Mouse (Mus musculus): Measurements from ENCODE around the gene Hnrnpab. TPM values are rescaled to one million over a fixed set of nuclear protein-coding genes. Genes with fewer than 3 reads are reported as not detected.

The Hnrnpab gene
- polyA plus RNA-seq, 1 experiment from 2014 or later: 530 TPM

- Histone ChIP-seq H3K27ac (replicated peaks; ENCODE audit: low read depth, low read length) (no peak overlapping the region), H3K4me3 (replicated peaks; ENCODE audit: low read depth, low read length) (no peak overlapping the region), H3K9me3 (ENCODE audit: control insufficient read depth, low read length) (no peaks in the 10 kb centered on the region), H3K27me3 (ENCODE audit: control insufficient read depth, insufficient read depth, low read length) (no peaks in the 10 kb centered on the region), H3K4me2 (ENCODE audit: low read length) (no peak overlapping the region), H3K36me3 (ENCODE audit: control insufficient read depth, insufficient read depth, low read length) (peaks cover 96% of the 10 kb centered on the region), H3K4me1 (ENCODE audit: control insufficient read depth, insufficient read depth, low read length) (no peaks in the 10 kb centered on the region), H3K9ac (replicated peaks; ENCODE audit: low read length) (no peak overlapping the region)
- ATAC-seq (ENCODE audit: low FRiP score, low TSS enrichment): no peak
- 92% methylated on average over 7 of the region's 7 CpGs for WGBS
- DNase-seq: no peak
Observed at GRCm38 (mm10) chr11:51591915-51592314, 14.7 kb downstream of the Hnrnpab start.

- H3K27me3 ChIP-seq (ENCODE audit: control insufficient read depth, insufficient read depth, low read length): no peaks in the 10 kb centered on the region
- no peak overlapping the region for H3K27ac ChIP-seq (replicated peaks; ENCODE audit: low read depth, low read length)
- ATAC-seq (ENCODE audit: low FRiP score, low TSS enrichment) (no peak), DNase-seq (no peak)
- WGBS: 84% methylated on average over 7 of the region's 7 CpGs
- no peaks in the 10 kb centered on the region for H3K9me3 ChIP-seq (ENCODE audit: control insufficient read depth, low read length)
- H3K4me2 ChIP-seq (ENCODE audit: low read length): no peak overlapping the region
- peaks cover 96% of the 10 kb centered on the region for H3K36me3 ChIP-seq (ENCODE audit: control insufficient read depth, insufficient read depth, low read length)
- no peak overlapping the region for H3K9ac ChIP-seq (replicated peaks; ENCODE audit: low read length)
- H3K4me1 ChIP-seq (ENCODE audit: control insufficient read depth, insufficient read depth, low read length): no peaks in the 10 kb centered on the region
- H3K4me3 ChIP-seq (replicated peaks; ENCODE audit: low read depth, low read length): no peak overlapping the region
Observed at GRCm38 (mm10) chr11:51591168-51591567, 15.5 kb downstream of the Hnrnpab start.

- Histone ChIP-seq H3K9ac (replicated peaks; ENCODE audit: low read length) (no peak overlapping the region), H3K4me3 (replicated peaks; ENCODE audit: low read depth, low read length) (no peak overlapping the region), H3K4me1 (ENCODE audit: control insufficient read depth, insufficient read depth, low read length) (0 out of 2 replicates have a peak, but pooled peaks cover 4% of the 10 kb centered on the region), H3K36me3 (ENCODE audit: control insufficient read depth, insufficient read depth, low read length) (peaks cover 90% of the 10 kb centered on the region), H3K4me2 (ENCODE audit: low read length) (no peak overlapping the region), H3K9me3 (ENCODE audit: control insufficient read depth, low read length) (no peaks in the 10 kb centered on the region), H3K27ac (replicated peaks; ENCODE audit: low read depth, low read length) (no peak overlapping the region), H3K27me3 (ENCODE audit: control insufficient read depth, insufficient read depth, low read length) (no peaks in the 10 kb centered on the region)
- no peak for ATAC-seq (ENCODE audit: low FRiP score, low TSS enrichment)
- no peak for DNase-seq
Observed at GRCm38 (mm10) chr11:51590002-51590401, 16.6 kb downstream of the Hnrnpab start.

GRCm38 (mm10) chr11:51588833-51589232, 17.8 kb downstream of the Hnrnpab start:
- no peak overlapping the region for H3K4me2 ChIP-seq (ENCODE audit: low read length)
- H3K4me1 ChIP-seq (ENCODE audit: control insufficient read depth, insufficient read depth, low read length): peaks cover 11% of the 10 kb centered on the region
- DNase-seq (no peak), ATAC-seq (ENCODE audit: low FRiP score, low TSS enrichment) (no peak)
- no peak overlapping the region for H3K27ac ChIP-seq (replicated peaks; ENCODE audit: low read depth, low read length)
- H3K4me3 ChIP-seq (replicated peaks; ENCODE audit: low read depth, low read length): no peak overlapping the region
- WGBS: 96% methylated on average over 3 of the region's 3 CpGs
- H3K9ac ChIP-seq (replicated peaks; ENCODE audit: low read length): no peak overlapping the region
- H3K9me3 ChIP-seq (ENCODE audit: control insufficient read depth, low read length): no peaks in the 10 kb centered on the region
- no peaks in the 10 kb centered on the region for H3K27me3 ChIP-seq (ENCODE audit: control insufficient read depth, insufficient read depth, low read length)
- peaks cover 81% of the 10 kb centered on the region for H3K36me3 ChIP-seq (ENCODE audit: control insufficient read depth, insufficient read depth, low read length)

GRCm38 (mm10) chr11:51587059-51587458, 19.6 kb downstream of the Hnrnpab start:
- H3K27ac ChIP-seq (replicated peaks; ENCODE audit: low read depth, low read length): no peak overlapping the region
- ATAC-seq (ENCODE audit: low FRiP score, low TSS enrichment) (no peak), DNase-seq (no peak)
- H3K4me2 ChIP-seq (ENCODE audit: low read length): no peak overlapping the region
- no peak overlapping the region for H3K9ac ChIP-seq (replicated peaks; ENCODE audit: low read length)
- whole genome bisulfite sequencing: 97% methylated on average over 1 of the region's 1 CpGs
- no peaks in the 10 kb centered on the region for H3K27me3 ChIP-seq (ENCODE audit: control insufficient read depth, insufficient read depth, low read length)
- H3K4me3 ChIP-seq (replicated peaks; ENCODE audit: low read depth, low read length): no peak overlapping the region
- H3K9me3 ChIP-seq (ENCODE audit: control insufficient read depth, low read length): no peaks in the 10 kb centered on the region
- H3K4me1 ChIP-seq (ENCODE audit: control insufficient read depth, insufficient read depth, low read length): peaks cover 16% of the 10 kb centered on the region
- H3K36me3 ChIP-seq (ENCODE audit: control insufficient read depth, insufficient read depth, low read length): peaks cover 63% of the 10 kb centered on the region

- Histone ChIP-seq H3K4me1 (ENCODE audit: control insufficient read depth, insufficient read depth, low read length) (peaks cover 16% of the 10 kb centered on the region), H3K27me3 (ENCODE audit: control insufficient read depth, insufficient read depth, low read length) (no peaks in the 10 kb centered on the region), H3K27ac (replicated peaks; ENCODE audit: low read depth, low read length) (no peak overlapping the region), H3K9me3 (ENCODE audit: control insufficient read depth, low read length) (no peaks in the 10 kb centered on the region), H3K36me3 (ENCODE audit: control insufficient read depth, insufficient read depth, low read length) (peaks cover 57% of the 10 kb centered on the region), H3K9ac (replicated peaks; ENCODE audit: low read length) (no peak overlapping the region), H3K4me3 (replicated peaks; ENCODE audit: low read depth, low read length) (no peak overlapping the region), H3K4me2 (ENCODE audit: low read length) (no peak overlapping the region)
- 96% methylated on average over 13 of the region's 13 CpGs for WGBS
- ATAC-seq (ENCODE audit: low FRiP score, low TSS enrichment): no peak
- DNase-seq: no peak
Observed at GRCm38 (mm10) chr11:51586411-51586810, 20.2 kb downstream of the Hnrnpab start.

- Histone ChIP-seq H3K4me1 (ENCODE audit: control insufficient read depth, insufficient read depth, low read length) (peaks cover 16% of the 10 kb centered on the region), H3K4me3 (replicated peaks; ENCODE audit: low read depth, low read length) (peak overlapping the region; percentile 59; the same call in 1 of the 2 replicates), H3K27me3 (ENCODE audit: control insufficient read depth, insufficient read depth, low read length) (no peaks in the 10 kb centered on the region), H3K36me3 (ENCODE audit: control insufficient read depth, insufficient read depth, low read length) (peaks cover 50% of the 10 kb centered on the region), H3K9ac (replicated peaks; ENCODE audit: low read length) (peak overlapping the region; percentile 78; the same call in 1 of the 2 replicates), H3K27ac (replicated peaks; ENCODE audit: low read depth, low read length) (peak overlapping the region; percentile 91), H3K9me3 (ENCODE audit: control insufficient read depth, low read length) (no peaks in the 10 kb centered on the region), H3K4me2 (ENCODE audit: low read length) (peak overlapping the region; percentile 88)
- DNase-seq (no peak), ATAC-seq (ENCODE audit: low FRiP score, low TSS enrichment) (no peak)
- WGBS: 65% methylated on average over 8 of the region's 8 CpGs
Observed at GRCm38 (mm10) chr11:51585608-51586252, 20.9 kb downstream of the Hnrnpab start.

GRCm38 (mm10) chr11:51584431-51585248, 22.0 kb downstream of the Hnrnpab start, which contains the start of gene Phykpl:
TSS of gene Phykpl (plus strand) at chr11:51584757.
- peak within 1 kb of the TSS; percentile 59 for H3K4me3 ChIP-seq (replicated peaks; ENCODE audit: low read depth, low read length)
- no peaks in the 10 kb centered on the region for H3K9me3 ChIP-seq (ENCODE audit: control insufficient read depth, low read length)
- peaks cover 16% of the 10 kb centered on the region for H3K4me1 ChIP-seq (ENCODE audit: control insufficient read depth, insufficient read depth, low read length)
- DNase-seq (peak; percentile 98), ATAC-seq (ENCODE audit: low FRiP score, low TSS enrichment) (peak; percentile 94)
- peaks cover 40% of the 10 kb centered on the region for H3K36me3 ChIP-seq (ENCODE audit: control insufficient read depth, insufficient read depth, low read length)
- peak within 1 kb of the TSS; percentile 78 for H3K9ac ChIP-seq (replicated peaks; ENCODE audit: low read length)
- H3K27ac ChIP-seq (replicated peaks; ENCODE audit: low read depth, low read length): peak within 1 kb of the TSS; percentile 91
- under 1% methylated on average over 59 of the region's 59 CpGs for WGBS
- H3K4me2 ChIP-seq (ENCODE audit: low read length): peak within 1 kb of the TSS; percentile 88
- H3K27me3 ChIP-seq (ENCODE audit: control insufficient read depth, insufficient read depth, low read length): no peaks in the 10 kb centered on the region

Data from midbrain, embryonic 14.5 days (tissue).